Mouse (Mus musculus): Measurements from ENCODE around the gene Plekha6. TPM values are rescaled to one million over a fixed set of nuclear protein-coding genes. Genes with fewer than 3 reads are reported as not detected.

Gene Plekha6
- polyA plus RNA-seq, 1 experiment = 97.1 TPM

GRCm38 (mm10) chr1:133347693-133348520, 183.9 kb downstream of the Plekha6 start:
- H3K4me3 ChIP-seq (ENCODE audit: control insufficient read depth, low read depth, low read length) = no peak overlapping the region
- H3K4me1 ChIP-seq (ENCODE audit: control insufficient read depth, insufficient read depth, low read length) = no peaks in the 10 kb centered on the region
- no peaks in the 10 kb centered on the region for H3K27me3 ChIP-seq (ENCODE audit: control insufficient read depth, insufficient read depth, low read length)
- H3K27ac ChIP-seq (ENCODE audit: control insufficient read depth, insufficient read depth, low read depth, low read length) = no peak overlapping the region
- TF ChIP-seq POLR2A (IDR thresholded peaks at IDR 0.05; ENCODE audit: control insufficient read depth, low read depth, low read length) (no peak), CTCF (IDR thresholded peaks at IDR 0.05; ENCODE audit: control insufficient read depth, insufficient read depth, insufficient replicate concordance, low read depth, low read length) (no peak)
- no peaks in the 10 kb centered on the region for H3K36me3 ChIP-seq (ENCODE audit: control insufficient read depth, insufficient read depth, low read length)

DNA sequence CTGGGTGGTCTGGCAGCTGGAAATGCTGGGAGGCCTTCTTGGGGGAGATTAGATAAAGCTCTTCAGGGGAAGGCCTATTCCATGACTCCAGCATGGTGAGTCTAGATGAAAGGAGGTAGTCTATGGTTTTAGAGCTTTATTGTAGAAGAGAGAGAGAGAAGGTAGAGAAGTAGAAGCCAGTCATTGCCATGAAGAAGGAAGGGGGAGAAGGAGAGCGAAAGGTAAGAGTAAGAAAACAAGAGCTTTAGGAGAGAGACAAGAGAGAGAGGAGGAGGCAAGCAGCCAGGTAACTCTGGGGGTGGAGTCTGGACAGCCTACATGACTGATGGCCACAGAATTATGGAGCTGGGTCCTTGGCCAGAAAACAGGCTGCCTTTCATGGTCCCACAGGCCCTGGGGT, 186.2 kb downstream of the Plekha6 start, which contains the start of gene Ren1:
TSS of gene Ren1 (plus strand) at position 301 of the 400 bp plus-strand sequence.
- no peaks in the 10 kb centered on the region for H3K36me3 ChIP-seq (ENCODE audit: control insufficient read depth, insufficient read depth, low read length)
- H3K27ac ChIP-seq (ENCODE audit: control insufficient read depth, insufficient read depth, low read depth, low read length) = no peak within 1 kb of the TSS
- H3K27me3 ChIP-seq (ENCODE audit: control insufficient read depth, insufficient read depth, low read length) = no peaks in the 10 kb centered on the region

GRCm38 (mm10) chr1:133351762-133352161, 187.8 kb downstream of the Plekha6 start:
- Histone ChIP-seq H3K4me1 (ENCODE audit: control insufficient read depth, insufficient read depth, low read length) (no peaks in the 10 kb centered on the region), H3K36me3 (ENCODE audit: control insufficient read depth, insufficient read depth, low read length) (no peaks in the 10 kb centered on the region), H3K27ac (ENCODE audit: control insufficient read depth, insufficient read depth, low read depth, low read length) (no peak overlapping the region), H3K4me3 (ENCODE audit: control insufficient read depth, low read depth, low read length) (no peak overlapping the region), H3K27me3 (ENCODE audit: control insufficient read depth, insufficient read depth, low read length) (no peaks in the 10 kb centered on the region)
- TF ChIP-seq POLR2A (IDR thresholded peaks at IDR 0.05; ENCODE audit: control insufficient read depth, low read depth, low read length) (no peak), CTCF (IDR thresholded peaks at IDR 0.05; ENCODE audit: control insufficient read depth, insufficient read depth, insufficient replicate concordance, low read depth, low read length) (no peak)

More for the DNA sequence above, 186.2 kb downstream of the Plekha6 start, which contains the start of gene Ren1:
- H3K4me1 ChIP-seq (ENCODE audit: control insufficient read depth, insufficient read depth, low read length) = no peaks in the 10 kb centered on the region
- TF ChIP-seq POLR2A (IDR thresholded peaks at IDR 0.05; ENCODE audit: control insufficient read depth, low read depth, low read length) = no peak
- no peak for TF ChIP-seq CTCF (IDR thresholded peaks at IDR 0.05; ENCODE audit: control insufficient read depth, insufficient read depth, insufficient replicate concordance, low read depth, low read length)
- no peak within 1 kb of the TSS for H3K4me3 ChIP-seq (ENCODE audit: control insufficient read depth, low read depth, low read length)

Other genes starting within 250 kb of the Plekha6 start
- 39.6 and 46.7 TPM in 2 replicates for gene Mdm4, start 133.6 kb upstream of the Plekha6 start, polyA plus RNA-seq (2012; rRNA removed)
- 1.1 and 1.3 TPM in 2 replicates for gene Pik3c2b, start 118.5 kb upstream of the Plekha6 start, polyA plus RNA-seq (2012; rRNA removed)
- gene Ppp1r15b, start 33.1 kb upstream of the Plekha6 start, polyA plus RNA-seq (2012; rRNA removed) = 11.1 and 11.8 TPM in 2 replicates
- gene Golt1a, start 145.6 kb downstream of the Plekha6 start, polyA plus RNA-seq (2012; rRNA removed) = 0.46 TPM in 1 of 2 replicates, not detected in the other
- gene Kiss1, start 157.7 kb downstream of the Plekha6 start, polyA plus RNA-seq (2012; rRNA removed) = 0.44 TPM in 1 of 2 replicates, not detected in the other
- gene Ren1, start 186.3 kb downstream of the Plekha6 start, polyA plus RNA-seq (2012; rRNA removed) = 0.90 and 2.6 TPM in 2 replicates
- gene Etnk2, start 199.4 kb downstream of the Plekha6 start, polyA plus RNA-seq (2012; rRNA removed) = 32.1 and 33.7 TPM in 2 replicates

All from testis, adult 2 months (tissue).